Mouse (Mus musculus) gastrocnemius, postnatal 36 days (tissue): ENCODE data around the gene Mgrn1. TPM values are rescaled to one million over a fixed set of nuclear protein-coding genes. Genes with fewer than 3 reads are reported as not detected.

Source experiments
- DNase-seq, 2 experiments: peaks; one replicate each; pipeline ENCODE4 v3.0.0; 2022
- intact Hi-C: fragments of 180-260 bp; cut with DNase I; formaldehyde crosslinking; loops from one replicate; pipeline ENCODE4 v1.15.1; 2025
- total RNA-seq, 2 experiments: library from RNA; stranded (reverse); gene quantifications; 2 replicates each; pipeline ENCODE4 v1.2.3; 2021

Gene Mgrn1
- total RNA-seq, 2 experiments from 2014 or later: 49.4 to 52.7 TPM

DNA sequence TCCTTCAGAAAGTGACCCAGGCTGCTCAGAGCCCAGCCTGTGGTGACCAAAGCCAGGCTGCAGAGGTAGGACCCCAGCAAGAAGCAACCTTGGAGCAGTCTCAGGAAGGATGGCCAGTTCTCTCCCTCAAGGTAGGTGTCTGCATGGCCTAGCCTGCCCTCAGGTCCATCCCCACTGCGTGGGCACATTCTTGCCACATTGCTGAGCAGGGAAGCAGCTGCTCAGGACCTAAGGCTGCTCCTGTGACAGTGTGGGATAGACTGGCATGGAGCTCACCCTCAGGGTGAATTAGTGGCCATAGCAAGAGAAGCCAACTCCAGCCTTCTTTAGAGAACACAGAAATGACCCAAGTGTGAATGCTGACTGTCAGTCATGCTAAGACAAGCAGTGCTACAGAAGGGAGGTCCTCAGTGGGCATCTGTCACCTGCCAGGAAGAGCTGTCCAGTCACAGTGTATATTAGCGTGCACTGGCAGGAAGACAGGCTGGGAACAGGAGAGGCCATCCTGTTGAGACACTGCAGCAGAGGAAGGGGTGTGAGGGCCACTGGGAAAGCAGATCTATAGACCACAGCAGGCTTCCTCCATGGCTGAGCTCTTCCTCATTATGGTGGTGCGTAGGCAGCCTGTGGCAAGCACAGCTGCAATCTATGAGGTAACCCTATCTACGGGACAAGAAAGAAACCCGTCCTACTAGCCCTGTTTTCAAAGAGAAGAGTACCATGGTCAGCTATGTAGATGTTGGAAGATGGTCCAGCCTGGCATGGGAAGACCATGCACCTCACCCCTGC, 83.2 kb downstream of the Mgrn1 start:
- no peak for DNase-seq

GRCm38 (mm10) chr16:4971626-4972025, 85.6 kb downstream of the Mgrn1 start:
- intact Hi-C loops: no loop called here
- DNase-seq: no peak

More for the DNA sequence above, 83.2 kb downstream of the Mgrn1 start:
- intact Hi-C loops: no loop called here

DNA sequence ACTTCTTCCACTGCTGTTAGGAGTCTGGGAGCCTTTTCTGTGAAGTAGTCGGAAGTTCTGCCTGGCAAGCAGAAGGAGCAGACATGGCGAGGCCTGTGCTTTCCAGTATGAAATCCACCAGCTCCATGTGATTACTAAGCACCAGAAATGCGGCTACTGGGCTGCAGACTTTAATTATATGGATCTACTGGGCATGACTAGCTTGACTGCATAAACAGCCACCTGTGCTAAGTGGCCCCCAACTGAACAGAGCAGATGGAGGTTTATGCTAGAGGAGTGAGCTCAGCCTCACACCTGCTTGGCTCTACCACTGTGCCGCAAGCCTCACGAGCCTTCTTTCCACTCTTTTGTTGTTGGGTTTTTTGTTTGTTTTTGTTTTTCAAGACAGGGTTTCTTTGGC, 88.5 kb downstream of the Mgrn1 start:
- intact Hi-C loops: no loop called here
- DNase-seq: no peak

GRCm38 (mm10) chr16:4976180-4976579, 90.1 kb downstream of the Mgrn1 start:
- DNase-seq: no peak
- intact Hi-C loops: no loop called here

DNA sequence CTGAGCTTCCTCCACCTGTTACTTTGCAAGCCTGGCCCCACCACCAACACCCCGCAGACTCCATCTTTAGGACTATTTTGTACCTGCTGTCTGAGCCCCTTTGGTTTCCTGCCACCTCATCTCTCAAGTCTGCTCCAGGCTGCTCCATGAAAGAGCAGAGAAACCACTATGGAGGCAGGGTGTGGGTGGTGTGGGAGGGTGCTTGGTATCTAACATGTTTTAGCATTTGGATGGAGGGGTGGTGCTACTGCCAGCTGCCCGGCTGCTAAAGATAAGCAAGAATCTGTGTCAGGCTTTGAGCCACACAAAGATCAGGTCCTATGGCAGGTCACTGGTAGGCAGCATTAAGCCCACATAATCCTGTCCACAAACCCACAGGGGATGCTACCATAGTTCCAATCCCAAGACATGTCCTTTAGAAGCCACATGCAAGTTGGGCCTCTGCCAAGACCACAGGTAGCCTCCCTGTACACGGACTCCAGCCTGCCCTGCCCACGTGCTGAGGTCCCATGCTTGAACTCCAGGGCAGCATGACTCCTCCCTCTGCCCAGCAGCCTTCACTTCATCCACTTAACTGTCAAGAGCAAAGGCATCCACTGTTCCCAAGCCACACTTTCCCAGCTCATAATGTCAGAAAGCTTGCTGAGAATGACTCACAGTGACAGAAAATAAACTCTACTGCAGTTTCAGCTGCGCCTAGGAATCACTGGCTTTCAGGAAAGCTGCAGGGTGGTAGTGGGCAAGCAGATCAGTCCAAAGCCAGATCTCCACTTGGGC, 92.4 kb downstream of the Mgrn1 start:
- intact Hi-C loops: no loop called here
- no peak for DNase-seq

DNA sequence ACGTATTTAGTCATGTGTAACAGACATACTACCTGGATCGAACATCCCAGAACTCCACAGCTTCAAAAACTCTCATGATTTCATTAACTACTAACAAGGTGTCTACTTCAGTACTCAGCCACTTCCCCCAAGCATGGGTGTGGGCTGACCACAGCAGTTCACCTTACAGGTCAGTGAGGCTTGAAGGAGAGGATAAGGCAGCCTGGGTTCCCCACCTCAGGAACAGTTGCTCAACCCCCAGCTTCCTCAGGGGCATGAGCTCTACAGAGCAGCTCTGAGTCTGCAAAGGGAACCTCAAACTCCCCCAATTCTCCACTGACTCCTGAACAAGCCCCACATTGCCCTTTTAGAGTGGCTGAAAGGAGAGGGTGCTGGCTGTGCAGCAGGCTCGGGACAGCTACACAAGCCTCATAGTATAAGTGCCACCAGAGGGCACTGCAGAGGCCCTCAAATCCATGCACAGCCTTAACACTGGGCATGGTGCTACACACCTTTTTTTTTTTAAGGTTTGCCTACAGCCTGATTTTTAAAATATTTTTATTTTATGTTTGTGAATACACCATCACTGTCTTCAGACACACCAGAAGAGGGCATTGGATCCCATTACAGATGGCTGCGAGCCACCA, 93.8 kb downstream of the Mgrn1 start:
- no peak for DNase-seq
- intact Hi-C loops: loop anchor here (1.0 to 5.0 kb wide), 2 partner anchors 165 to 217 kb away; no protein-coding TSS in a partner anchor

DNA sequence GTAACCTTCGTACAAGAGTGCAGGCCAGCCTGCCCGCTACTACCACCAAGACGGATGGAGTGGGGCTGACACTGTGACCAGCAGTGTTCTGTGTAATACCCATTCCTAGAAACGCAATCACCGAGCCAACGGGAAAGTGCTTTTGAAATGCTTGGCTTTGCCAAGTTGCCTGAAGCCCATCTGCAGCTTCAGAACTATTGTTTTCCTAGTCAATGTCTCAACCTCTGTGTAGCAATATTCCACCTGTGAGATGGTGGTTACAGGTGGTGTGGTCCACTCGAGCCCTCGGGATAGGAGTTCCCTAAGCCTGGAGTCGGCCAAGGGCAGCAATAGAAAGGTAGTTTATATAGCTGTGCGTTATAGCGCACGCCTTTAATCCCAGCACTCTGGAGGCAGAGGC, 98.7 kb downstream of the Mgrn1 start:
- intact Hi-C loops: loop anchor here (5.0 kb wide), 1 partner anchor 213 kb away; no protein-coding TSS in a partner anchor
- DNase-seq: no peak

Other genes with a start within 250 kb of the Mgrn1 start
- gene Vasn, start 246.3 kb upstream of the Mgrn1 start, total RNA-seq: 1 to 10 TPM; 3.8 to 4.0 TPM
- 10 to 100 TPM; 90.1 TPM for gene Dnaja3, start 246.3 kb upstream of the Mgrn1 start, total RNA-seq
- 10 to 100 TPM; 13.1 to 15.2 TPM for gene Coro7, start 206.5 kb upstream of the Mgrn1 start, total RNA-seq
- 1 to 10 TPM; 2.8 to 3.0 TPM for gene Nmral1, start 166.9 kb upstream of the Mgrn1 start, total RNA-seq
- 10 to 100 TPM; 31.5 to 35.3 TPM for gene Hmox2, start 159.9 kb upstream of the Mgrn1 start, total RNA-seq
- gene Cdip1, start 96.0 kb upstream of the Mgrn1 start, total RNA-seq: 10 to 100 TPM; 63.2 to 80.0 TPM
- not detected for gene 4930562C15Rik, start 50.8 kb upstream of the Mgrn1 start, total RNA-seq
- gene Ubald1, start 5.9 kb upstream of the Mgrn1 start, total RNA-seq: 10 to 100 TPM; 31.9 to 38.9 TPM
- 10 to 100 TPM; 12.4 to 12.8 TPM for gene Nudt16l1, start 52.5 kb downstream of the Mgrn1 start, total RNA-seq
- gene Anks3, start 78.0 kb downstream of the Mgrn1 start, total RNA-seq: 10 to 100 TPM; 12.5 to 13.2 TPM
- gene Sept12, start 111.6 kb downstream of the Mgrn1 start, total RNA-seq: not detected
- gene Smim22, start 121.0 kb downstream of the Mgrn1 start, total RNA-seq: not detected
- 1 to 10 TPM; 4.8 to 7.0 TPM for gene Rogdi, start 127.3 kb downstream of the Mgrn1 start, total RNA-seq
- 10 to 100 TPM; 31.5 to 31.9 TPM for gene Glyr1, start 163.6 kb downstream of the Mgrn1 start, total RNA-seq
- 10 to 100 TPM; 22.6 to 23.5 TPM for gene Ubn1, start 163.8 kb downstream of the Mgrn1 start, total RNA-seq
- 1 to 10 TPM; 2.0 to 2.9 TPM for gene Ppl, start 246.2 kb downstream of the Mgrn1 start, total RNA-seq